Mouse (Mus musculus): ENCODE measurements around the gene Hace1. TPM values are rescaled to one million over a fixed set of nuclear protein-coding genes. Genes with fewer than 3 reads are reported as not detected.
A peak's percentile ranks its signal among the peaks of the same experiment; 100 is the strongest.
"Not testable (repeated sequence)": the region's sequence is repeated elsewhere in the genome, so short reads cannot be mapped to it uniquely, and the experiment has no call there.

The Hace1 gene
- polyA plus RNA-seq (2016; fragmentation: Nextera tagmentation; extraction: Ambion mirVana): 16.9 and 20.4 TPM in 2 replicates

DNA sequence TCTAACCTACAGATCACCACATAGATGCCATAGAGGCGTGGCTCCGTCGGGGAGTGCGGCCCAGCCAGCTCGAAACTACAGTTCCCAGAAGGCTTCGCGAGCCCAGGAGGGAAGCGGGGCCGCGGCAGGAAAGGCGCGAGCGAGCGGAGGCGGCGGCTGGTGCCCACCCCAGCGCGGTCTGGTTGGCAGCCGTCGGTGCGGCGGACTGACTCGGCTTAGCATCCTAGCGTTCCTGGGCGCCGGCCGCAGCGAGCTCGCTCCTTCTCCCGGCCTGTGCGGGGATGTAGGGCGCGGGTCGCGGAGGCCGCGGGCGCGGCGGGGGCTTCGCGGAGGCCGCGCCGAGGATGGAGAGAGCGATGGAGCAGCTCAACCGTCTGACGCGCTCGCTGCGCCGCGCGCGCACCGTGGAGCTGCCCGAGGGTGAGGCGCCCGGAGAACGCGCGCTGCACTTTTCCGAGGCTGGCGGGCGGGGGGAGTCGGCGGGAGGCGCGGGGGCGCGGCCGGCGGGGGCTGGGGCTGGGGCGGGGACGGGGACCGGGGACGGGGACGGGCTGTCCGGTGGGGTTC lies at the start of gene Hace1:
Gene Hace1 (plus strand): TSS at position 99 of the 567 bp plus-strand sequence.
- Histone ChIP-seq H3K36me3 (no peaks in the 10 kb centered on the region), H3K4me3 (peak within 1 kb of the TSS; percentile 88), H3K4me1 (replicated peaks) (0 out of 2 replicates have a peak, but pooled peaks cover 3% of the 10 kb centered on the region), H3K9me3 (no peaks in the 10 kb centered on the region), H3K27me3 (ENCODE audit: insufficient read depth, poor library complexity, severe bottlenecking) (no peaks in the 10 kb centered on the region), H3K27ac (peak within 1 kb of the TSS; percentile 97)
- DNase-seq (ENCODE audit: low spot score): peak; percentile 88
- WGBS: under 1% methylated on average over 78 of the region's 79 CpGs

DNA sequence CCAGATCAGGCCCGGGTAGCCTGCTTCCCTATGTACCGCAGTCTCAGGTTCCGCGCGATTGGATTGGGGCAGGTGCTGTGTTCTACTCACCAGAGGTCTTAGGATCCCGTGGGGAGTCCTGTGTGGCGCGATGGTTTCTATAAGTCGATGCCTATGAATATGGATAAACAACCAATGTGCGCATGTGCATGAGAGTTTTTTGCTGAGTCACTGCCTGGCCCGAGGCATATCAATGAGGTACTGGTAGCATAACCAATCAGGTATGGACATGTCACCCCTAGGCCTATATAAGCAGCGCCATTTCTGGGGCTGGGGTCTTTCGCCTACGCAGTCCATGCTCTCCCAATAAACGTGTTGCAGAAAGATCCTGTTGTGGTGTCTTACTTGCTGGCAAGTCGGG lies 40.3 kb upstream of the Hace1 start:
- H3K27me3 ChIP-seq (ENCODE audit: insufficient read depth, poor library complexity, severe bottlenecking); H3K27ac ChIP-seq; H3K36me3 ChIP-seq; DNase-seq (ENCODE audit: low spot score); H3K9me3 ChIP-seq; H3K4me3 ChIP-seq; H3K4me1 ChIP-seq (replicated peaks): not testable (repeated sequence)
- 95% methylated on average over 16 of the region's 16 CpGs for WGBS

DNA sequence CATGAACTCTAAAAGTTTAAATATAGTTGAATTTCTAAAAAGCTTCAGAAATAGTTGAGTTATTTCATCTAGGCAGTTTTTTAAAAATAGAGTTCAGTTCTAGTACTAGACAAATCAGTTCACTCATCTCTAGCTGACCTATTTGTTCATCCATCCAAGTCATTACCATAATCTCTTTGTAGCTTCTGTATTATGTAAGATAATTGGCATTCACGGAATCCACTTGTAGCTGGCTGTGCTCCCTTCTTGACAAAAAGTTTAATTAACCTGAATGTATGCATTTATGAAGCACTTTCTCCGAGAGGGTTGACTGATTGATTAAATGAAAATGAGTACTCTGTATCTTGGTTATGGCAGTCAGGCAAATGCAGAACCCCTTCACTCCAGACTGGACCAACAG lies 34.9 kb upstream of the Hace1 start:
- Histone ChIP-seq H3K36me3 (no peaks in the 10 kb centered on the region), H3K4me1 (replicated peaks) (no peaks in the 10 kb centered on the region), H3K4me3 (no peak overlapping the region), H3K27me3 (ENCODE audit: insufficient read depth, poor library complexity, severe bottlenecking) (no peaks in the 10 kb centered on the region), H3K27ac (no peak overlapping the region), H3K9me3 (no peaks in the 10 kb centered on the region)
- no peak for DNase-seq (ENCODE audit: low spot score)
- 61% methylated on average over 2 of the region's 2 CpGs for WGBS

DNA sequence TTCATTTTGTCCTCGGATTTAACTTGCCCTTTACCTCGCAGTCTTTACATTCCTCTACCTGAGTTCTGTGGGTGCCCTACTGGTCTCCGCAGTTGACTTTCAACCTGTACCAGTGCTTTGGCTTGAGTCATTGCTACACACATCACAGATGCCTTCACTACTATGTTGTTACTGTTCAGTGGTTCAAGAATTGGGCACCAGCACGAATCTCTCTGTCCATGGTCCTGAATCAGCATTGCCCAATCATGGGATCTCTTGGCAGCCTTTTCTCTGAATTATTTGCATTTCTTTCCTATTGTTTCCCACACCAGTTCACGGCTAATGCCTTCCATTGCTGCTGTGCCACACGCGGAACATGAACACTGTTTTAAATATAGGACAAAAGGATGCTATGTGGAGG lies 30.8 kb upstream of the Hace1 start:
- no peaks in the 10 kb centered on the region for H3K27me3 ChIP-seq (ENCODE audit: insufficient read depth, poor library complexity, severe bottlenecking)
- no peaks in the 10 kb centered on the region for H3K4me1 ChIP-seq (replicated peaks)
- no peaks in the 10 kb centered on the region for H3K36me3 ChIP-seq
- peak; percentile 61 for DNase-seq (ENCODE audit: low spot score)
- peaks cover 11% of the 10 kb centered on the region; the same call in 1 of the 2 replicates for H3K9me3 ChIP-seq
- H3K27ac ChIP-seq: no peak overlapping the region
- WGBS: 43% methylated on average over 7 of the region's 7 CpGs
- H3K4me3 ChIP-seq: no peak overlapping the region

DNA sequence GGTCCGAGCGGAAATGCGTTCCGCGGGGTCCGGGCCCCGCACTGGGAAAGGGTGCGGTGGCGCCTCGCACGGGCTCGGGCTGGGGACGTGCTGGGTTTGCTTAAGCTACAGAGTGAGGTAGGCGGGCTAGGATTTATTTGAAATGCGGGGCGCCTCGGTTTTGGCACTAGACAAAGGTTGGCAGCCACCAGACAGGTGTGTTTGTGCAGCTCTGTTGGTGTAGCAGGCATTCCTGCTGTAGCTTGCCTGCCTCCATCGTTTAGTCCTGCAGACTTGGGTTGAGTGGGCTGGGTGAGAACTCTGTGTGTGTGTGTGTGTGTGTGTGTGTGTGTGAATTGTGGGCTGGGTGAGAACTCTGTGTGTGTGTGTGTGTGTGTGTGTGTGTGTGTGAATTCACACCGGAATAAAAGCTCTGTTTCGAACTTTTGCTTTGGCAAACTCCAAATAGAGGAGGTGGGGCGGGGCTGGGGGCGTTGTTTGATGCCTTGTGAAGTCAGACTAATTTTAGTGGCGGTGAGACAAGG lies 731 bp downstream of the Hace1 start:
- no peaks in the 10 kb centered on the region for H3K27me3 ChIP-seq (ENCODE audit: insufficient read depth, poor library complexity, severe bottlenecking)
- H3K4me1 ChIP-seq (replicated peaks): 0 out of 2 replicates have a peak, but pooled peaks cover 3% of the 10 kb centered on the region
- peak; percentile 73 for DNase-seq (ENCODE audit: low spot score)
- H3K9me3 ChIP-seq: no peaks in the 10 kb centered on the region
- H3K27ac ChIP-seq: peak overlapping the region; percentile 97
- H3K4me3 ChIP-seq: peak overlapping the region; percentile 88
- no peaks in the 10 kb centered on the region for H3K36me3 ChIP-seq
- under 1% methylated on average over 23 of the region's 23 CpGs for WGBS

DNA sequence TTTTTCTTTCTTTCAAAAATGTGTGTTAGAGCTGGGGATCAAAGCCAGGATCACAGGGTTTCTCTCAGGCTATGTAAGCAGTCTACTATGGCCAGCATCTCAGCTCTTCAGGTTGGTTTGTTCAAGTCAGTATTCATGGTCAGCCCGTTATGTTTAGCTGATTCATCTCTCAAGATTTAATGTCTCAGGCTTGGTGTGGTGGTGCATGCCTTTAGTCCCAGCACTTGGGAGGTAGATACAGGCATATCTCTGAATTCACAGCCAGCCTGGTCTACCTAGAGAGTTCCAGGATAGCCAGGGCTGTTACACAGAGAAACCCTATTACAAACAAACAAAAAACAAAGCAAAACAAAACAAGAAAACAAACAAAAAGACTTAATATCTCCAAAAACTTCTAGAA lies 5.7 kb downstream of the Hace1 start:
- Histone ChIP-seq H3K27me3 (ENCODE audit: insufficient read depth, poor library complexity, severe bottlenecking) (no peaks in the 10 kb centered on the region), H3K9me3 (no peaks in the 10 kb centered on the region), H3K36me3 (0 out of 2 replicates have a peak, but pooled peaks cover 2% of the 10 kb centered on the region), H3K4me3 (no peak overlapping the region), H3K4me1 (replicated peaks) (0 out of 2 replicates have a peak, but pooled peaks cover 3% of the 10 kb centered on the region), H3K27ac (no peak overlapping the region)
- DNase-seq (ENCODE audit: low spot score): no peak
- WGBS: 83% methylated on average over 1 of the region's 1 CpGs

DNA sequence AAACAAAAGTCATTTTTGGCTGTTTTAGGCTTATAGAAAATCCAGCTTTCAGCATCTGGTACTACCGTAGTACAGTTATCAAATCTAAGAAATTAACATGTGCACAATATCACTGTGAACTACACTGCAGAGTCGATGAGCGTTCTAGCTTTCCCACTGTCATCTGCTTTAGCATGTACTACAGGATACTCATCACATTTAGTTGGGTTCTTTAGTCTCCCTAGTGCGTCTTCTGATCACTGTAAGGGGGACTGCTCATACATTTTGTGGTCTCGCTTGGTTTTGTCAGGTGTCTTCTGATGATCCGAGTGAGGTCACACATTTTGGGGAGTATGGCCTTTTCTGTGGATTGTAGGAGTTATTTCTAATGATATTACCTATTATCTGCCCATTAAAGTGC lies 6.2 kb downstream of the Hace1 start:
- Histone ChIP-seq H3K27me3 (ENCODE audit: insufficient read depth, poor library complexity, severe bottlenecking) (no peaks in the 10 kb centered on the region), H3K9me3 (no peaks in the 10 kb centered on the region), H3K27ac (no peak overlapping the region), H3K36me3 (0 out of 2 replicates have a peak, but pooled peaks cover 5% of the 10 kb centered on the region), H3K4me3 (no peak overlapping the region), H3K4me1 (replicated peaks) (no peaks in the 10 kb centered on the region)
- 95% methylated on average over 6 of the region's 6 CpGs for WGBS
- DNase-seq (ENCODE audit: low spot score): no peak

DNA sequence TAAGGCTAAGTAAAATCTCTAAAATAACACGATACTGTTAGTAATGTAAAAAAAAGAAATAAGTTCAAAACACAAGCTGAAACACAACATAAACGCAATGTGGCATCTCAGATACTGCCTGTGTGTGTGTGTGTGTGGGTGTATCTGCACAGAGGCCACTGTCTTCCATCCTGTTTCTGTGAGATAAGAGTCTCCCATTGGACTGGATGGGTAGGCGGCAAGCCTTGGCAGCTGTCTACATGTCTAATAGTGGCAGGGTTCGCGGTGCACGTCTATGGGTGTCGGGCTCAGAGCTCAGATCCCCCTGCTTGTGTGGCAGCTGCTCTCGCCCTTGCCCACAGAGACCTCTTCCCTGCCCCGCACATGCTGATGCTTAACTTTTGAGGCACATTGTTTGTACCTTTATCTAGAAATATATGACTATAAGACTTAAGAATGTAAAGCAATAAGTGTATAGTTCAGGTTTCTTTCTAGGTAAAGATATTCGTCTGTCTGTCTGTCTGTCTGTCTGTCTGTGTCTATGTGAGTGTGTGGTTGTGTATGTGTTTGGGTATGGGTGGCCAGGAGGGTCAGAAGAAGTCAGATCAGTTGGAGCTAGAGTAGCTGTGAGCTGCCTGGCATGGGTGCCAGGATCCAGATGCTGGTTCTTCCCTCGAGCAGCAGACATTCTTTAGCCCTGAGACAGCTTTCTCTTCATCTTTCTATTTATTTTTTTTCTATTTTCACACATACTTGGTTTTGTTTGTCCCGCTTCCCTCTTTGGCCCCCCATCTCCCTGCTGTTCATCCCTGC lies 6.9 kb downstream of the Hace1 start:
- H3K27me3 ChIP-seq (ENCODE audit: insufficient read depth, poor library complexity, severe bottlenecking): no peaks in the 10 kb centered on the region
- H3K4me3 ChIP-seq: no peak overlapping the region
- DNase-seq (ENCODE audit: low spot score): no peak
- H3K4me1 ChIP-seq (replicated peaks): no peaks in the 10 kb centered on the region
- no peak overlapping the region for H3K27ac ChIP-seq
- H3K36me3 ChIP-seq: 0 out of 2 replicates have a peak, but pooled peaks cover 5% of the 10 kb centered on the region
- 93% methylated on average over 12 of the region's 12 CpGs for WGBS
- H3K9me3 ChIP-seq: no peaks in the 10 kb centered on the region

DNA sequence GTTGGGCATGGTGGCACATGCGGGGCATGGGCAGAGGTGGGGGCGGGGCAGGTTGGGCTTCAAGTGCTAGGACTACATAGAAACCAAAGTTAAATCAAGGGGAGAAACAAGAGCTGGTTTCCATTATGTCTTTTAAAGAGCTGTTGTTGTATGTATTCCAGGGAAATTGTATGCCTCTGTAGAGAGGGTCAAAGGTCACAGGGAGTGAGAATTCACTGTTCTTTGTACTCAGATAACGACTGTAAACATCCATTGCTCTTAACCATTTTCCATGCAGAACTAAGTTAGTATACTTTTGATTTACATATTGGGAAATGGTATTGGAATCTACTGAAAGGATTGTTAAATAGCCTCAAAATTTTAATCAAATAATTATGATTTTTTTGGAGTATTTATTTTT lies 28.2 kb downstream of the Hace1 start:
- peaks cover 32% of the 10 kb centered on the region for H3K36me3 ChIP-seq
- DNase-seq (ENCODE audit: low spot score): no peak
- 66% methylated on average over 3 of the region's 3 CpGs for WGBS
- no peaks in the 10 kb centered on the region for H3K27me3 ChIP-seq (ENCODE audit: insufficient read depth, poor library complexity, severe bottlenecking)
- no peaks in the 10 kb centered on the region; the same call in 1 of the 2 replicates for H3K9me3 ChIP-seq
- H3K27ac ChIP-seq: no peak overlapping the region
- no peak overlapping the region for H3K4me3 ChIP-seq
- peaks cover 3% of the 10 kb centered on the region; the same call in 1 of the 2 replicates for H3K4me1 ChIP-seq (replicated peaks)

DNA sequence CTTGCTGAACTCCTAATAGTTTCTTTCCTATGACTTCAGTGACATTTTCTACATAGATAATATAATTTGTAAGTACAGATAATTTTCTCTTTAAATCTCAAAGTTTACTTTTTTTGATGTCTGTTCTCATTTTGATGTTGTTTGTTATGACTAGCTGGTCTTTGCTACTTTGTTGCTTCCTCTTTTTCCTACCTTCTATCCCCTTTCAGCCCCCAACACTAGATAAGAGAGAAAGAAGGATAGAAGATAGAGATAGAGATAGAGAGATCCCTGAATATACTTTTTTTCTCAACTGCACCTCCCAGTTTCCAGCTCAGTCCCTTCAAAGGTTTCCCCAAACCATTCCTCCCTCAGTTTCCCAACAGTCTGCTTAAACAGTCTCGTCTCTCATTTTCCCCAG lies 33.1 kb downstream of the Hace1 start:
- no peak overlapping the region for H3K27ac ChIP-seq
- no peaks in the 10 kb centered on the region for H3K27me3 ChIP-seq (ENCODE audit: insufficient read depth, poor library complexity, severe bottlenecking)
- WGBS: 91% methylated on average over 1 of the region's 1 CpGs
- H3K4me1 ChIP-seq (replicated peaks): peaks cover under 1% of the 10 kb centered on the region; the same call in 1 of the 2 replicates
- peaks cover 44% of the 10 kb centered on the region for H3K36me3 ChIP-seq
- DNase-seq (ENCODE audit: low spot score): no peak
- no peak overlapping the region for H3K4me3 ChIP-seq
- no peaks in the 10 kb centered on the region; the same call in 1 of the 2 replicates for H3K9me3 ChIP-seq

DNA sequence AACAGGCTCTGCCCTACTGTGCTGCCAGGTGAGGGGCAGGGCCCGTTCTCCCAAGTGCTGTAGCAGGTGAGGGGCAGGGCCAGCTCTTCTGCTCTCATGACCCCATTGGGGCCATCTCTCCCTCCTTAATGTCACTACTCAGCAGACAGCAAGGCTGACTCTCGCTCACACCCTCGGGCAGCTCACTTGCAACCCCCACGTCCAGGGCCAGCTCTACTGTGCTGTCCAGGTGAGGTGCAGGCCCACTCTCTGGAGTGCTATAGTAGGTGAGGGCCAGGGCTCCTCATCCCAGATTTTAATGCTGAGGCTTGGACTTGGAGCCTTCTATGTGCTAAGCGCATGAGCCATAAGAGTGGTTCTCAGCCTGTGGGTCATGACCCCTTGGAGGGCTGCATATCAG lies 38.4 kb downstream of the Hace1 start:
- H3K36me3 ChIP-seq: peaks cover 50% of the 10 kb centered on the region
- 94% methylated on average over 5 of the region's 5 CpGs for WGBS

DNA sequence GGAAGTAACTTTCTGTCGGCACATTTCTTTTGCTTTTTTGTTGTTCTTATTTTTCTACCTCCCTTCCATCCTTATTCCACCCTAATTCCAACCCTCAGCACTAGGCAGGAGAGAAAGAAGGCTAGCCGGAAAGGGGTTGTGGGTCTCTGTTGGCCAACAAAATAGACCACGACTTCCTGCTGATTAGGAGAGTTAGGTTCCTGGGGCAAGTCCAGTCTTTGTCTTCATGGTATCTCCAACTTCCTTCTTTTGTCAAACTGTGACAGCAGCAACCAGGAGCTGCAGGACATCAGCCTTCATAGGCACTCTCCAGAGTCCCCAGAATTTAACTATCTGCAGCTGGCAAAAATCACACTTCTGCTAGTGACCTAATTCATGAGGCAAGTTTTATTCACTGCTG lies 41.4 kb downstream of the Hace1 start:
- Histone ChIP-seq H3K4me3 (no peak overlapping the region), H3K27me3 (ENCODE audit: insufficient read depth, poor library complexity, severe bottlenecking) (no peaks in the 10 kb centered on the region), H3K36me3 (peaks cover 55% of the 10 kb centered on the region), H3K4me1 (replicated peaks) (no peaks in the 10 kb centered on the region), H3K9me3 (no peaks in the 10 kb centered on the region), H3K27ac (no peak overlapping the region)
- no peak for DNase-seq (ENCODE audit: low spot score)
- 78% methylated on average over 3 of the region's 3 CpGs for WGBS

More for the DNA sequence above, 38.4 kb downstream of the Hace1 start:
- Histone ChIP-seq H3K4me1 (replicated peaks) (no peaks in the 10 kb centered on the region), H3K4me3 (no peak overlapping the region), H3K27ac (no peak overlapping the region), H3K27me3 (ENCODE audit: insufficient read depth, poor library complexity, severe bottlenecking) (no peaks in the 10 kb centered on the region), H3K9me3 (no peaks in the 10 kb centered on the region)
- no peak for DNase-seq (ENCODE audit: low spot score)

DNA sequence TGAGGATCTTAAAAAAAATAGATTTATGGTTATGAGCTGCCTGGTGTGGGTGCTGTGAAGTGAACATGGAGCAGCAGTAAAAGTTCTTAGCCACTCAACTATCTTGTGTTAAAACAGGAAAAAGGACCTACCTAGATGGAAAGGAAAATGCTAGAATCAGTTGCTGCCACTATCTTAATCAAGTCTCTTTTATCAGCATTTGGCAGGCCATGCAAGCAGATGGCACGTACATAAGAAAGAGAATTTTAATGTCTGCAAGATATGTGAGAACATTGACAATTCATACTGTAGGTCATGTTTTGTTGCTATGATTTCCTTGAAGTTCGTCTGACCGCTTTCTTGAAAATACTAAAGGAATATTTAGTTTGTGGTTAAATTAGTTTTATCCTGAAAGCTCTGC lies 54.4 kb downstream of the Hace1 start:
- H3K9me3 ChIP-seq: no peaks in the 10 kb centered on the region

More for the DNA sequence above, 54.4 kb downstream of the Hace1 start:
- Histone ChIP-seq H3K4me3 (no peak overlapping the region), H3K4me1 (replicated peaks) (no peaks in the 10 kb centered on the region), H3K27me3 (ENCODE audit: insufficient read depth, poor library complexity, severe bottlenecking) (no peaks in the 10 kb centered on the region), H3K36me3 (peaks cover 7% of the 10 kb centered on the region; the same call in 1 of the 2 replicates), H3K27ac (no peak overlapping the region)
- DNase-seq (ENCODE audit: low spot score): no peak
- 94% methylated on average over 3 of the region's 3 CpGs for WGBS

All from hindbrain, embryonic 10.5 days (tissue).